Mouse (Mus musculus) A20 (cell line): ENCODE data around the gene Smok2a.
A peak's percentile ranks its signal among the peaks of the same experiment; 100 is the strongest.
"Not testable (repeated sequence)": the region's sequence is repeated elsewhere in the genome, so short reads cannot be mapped to it uniquely, and the experiment has no call there.

Experiments
- DNase-seq: peaks from one replicate; pipeline ENCODE4 v3.0.0-alpha.2; 2011; ENCODE audit warnings: low read depth, low spot score

The Smok2a gene

DNA sequence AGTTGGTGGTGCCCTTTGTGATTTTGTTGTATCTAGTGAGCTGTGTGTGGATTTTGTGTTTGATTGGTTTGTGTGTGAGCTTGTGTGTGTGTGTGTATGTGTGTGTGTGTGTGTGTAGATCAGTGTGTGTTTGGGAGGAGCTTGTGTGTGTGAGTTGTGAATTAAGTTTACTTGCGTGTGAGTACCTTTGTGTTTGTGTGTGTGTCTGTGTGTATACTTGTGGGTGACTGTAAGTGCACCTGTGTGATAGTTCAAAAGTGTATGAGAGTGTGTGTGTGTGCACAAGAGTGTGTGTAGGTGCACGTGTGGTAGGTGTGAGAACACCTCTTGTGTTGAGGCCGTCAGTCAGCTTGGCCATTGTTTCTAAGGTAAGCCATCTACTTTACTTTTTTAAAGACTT lies at the start of gene Smok2a:
Gene Smok2a (plus strand): TSS at position 301 of the 400 bp plus-strand sequence.
- no peak for DNase-seq

DNA sequence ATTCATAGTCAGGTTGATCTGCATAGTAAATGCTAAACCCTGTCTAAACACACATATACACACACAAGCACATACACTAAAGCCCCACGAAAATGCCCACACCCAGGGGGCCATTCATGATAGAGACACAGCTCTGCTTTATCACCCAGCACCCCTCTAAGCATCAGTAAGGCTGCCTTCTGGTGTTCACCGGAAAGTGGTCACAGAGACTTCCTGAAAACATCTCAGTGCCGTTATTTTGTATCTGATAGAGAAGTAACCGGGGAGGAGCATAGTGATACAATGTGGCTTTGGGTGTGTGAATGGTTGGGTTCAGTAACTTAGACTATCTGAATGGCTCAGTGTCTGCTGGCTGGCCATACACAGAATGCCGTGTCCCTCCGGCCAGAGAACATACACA lies 47.4 kb upstream of the Smok2a start:
- not testable (repeated sequence) for DNase-seq

DNA sequence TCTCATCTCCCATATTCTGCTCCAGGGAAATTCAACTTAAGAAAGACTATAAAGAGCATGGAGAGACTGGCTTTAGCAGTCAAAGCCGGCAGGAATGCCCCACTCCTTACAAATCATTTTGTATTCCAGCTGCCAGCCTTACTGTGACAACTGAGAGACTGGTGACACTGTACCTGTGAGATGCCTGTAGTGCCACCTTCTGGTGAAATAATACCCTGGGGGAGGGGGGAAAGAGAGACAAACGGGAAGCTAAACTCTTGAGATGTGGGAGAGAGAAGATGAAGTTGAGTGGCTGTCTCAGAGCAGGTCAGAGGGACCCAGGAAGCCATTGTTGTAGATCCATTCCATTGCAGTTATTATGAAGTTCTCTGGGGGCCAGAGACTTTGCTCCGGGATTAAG lies 47.0 kb upstream of the Smok2a start:
- DNase-seq = not testable (repeated sequence)

DNA sequence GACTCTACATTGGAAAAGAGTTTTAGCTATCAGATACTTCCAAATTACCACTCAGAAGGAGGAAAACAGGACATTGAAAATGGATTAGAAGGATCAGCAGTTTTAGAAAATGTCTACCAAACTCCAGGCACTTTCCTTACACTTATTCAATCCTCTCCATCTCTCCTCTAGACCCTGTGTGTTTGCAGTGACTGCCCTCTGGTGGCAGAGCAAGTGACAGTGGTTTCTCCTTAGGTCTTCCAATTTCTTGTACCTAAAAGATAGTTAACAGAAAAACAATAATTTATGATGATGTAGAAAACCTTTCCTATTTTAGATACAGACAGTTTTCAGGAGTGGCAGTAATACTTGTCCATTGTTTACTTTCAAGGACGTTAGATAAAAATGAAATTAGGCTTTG lies 45.4 kb upstream of the Smok2a start:
- DNase-seq = not testable (repeated sequence)

DNA sequence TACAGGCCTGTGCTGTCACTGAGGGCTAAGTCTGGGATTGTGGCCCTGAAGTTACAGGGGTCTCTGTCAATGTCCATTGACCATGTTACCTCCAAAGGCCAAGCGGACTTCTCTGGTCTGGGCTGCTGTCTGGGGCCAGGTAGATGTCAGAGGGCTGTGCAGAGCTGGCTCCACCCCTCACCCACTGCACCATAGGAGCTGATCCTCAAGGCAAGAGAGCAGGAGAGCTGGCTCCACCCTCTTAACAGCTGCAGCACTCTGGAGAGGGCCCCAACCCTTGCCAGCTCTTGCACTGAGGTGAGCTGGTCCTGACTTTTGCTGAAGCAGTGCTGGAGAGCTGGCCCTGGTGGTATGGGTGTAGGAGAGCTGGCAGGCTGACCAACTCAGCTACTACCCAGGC lies 43.2 kb upstream of the Smok2a start:
- DNase-seq = not testable (repeated sequence)

DNA sequence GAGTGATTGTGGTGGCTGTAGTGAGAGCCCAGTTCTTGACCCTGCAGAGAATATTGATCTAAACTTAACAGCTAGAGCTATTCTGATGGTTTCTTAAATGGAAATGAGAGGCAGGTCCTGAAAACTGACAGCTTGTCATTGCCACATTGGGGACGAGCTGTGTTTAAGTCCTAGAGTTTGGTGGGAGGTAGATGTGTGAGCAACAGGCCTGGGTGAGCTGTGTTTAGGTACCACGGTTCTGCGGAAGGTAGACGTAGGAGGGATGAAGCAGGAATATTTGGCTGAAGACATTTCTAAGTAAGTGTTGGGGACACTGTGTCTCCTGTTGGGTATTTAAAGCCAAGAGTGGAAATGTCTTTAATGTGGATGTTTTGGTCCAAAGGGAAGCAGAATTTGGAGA lies 42.0 kb upstream of the Smok2a start:
- DNase-seq = not testable (repeated sequence)

DNA sequence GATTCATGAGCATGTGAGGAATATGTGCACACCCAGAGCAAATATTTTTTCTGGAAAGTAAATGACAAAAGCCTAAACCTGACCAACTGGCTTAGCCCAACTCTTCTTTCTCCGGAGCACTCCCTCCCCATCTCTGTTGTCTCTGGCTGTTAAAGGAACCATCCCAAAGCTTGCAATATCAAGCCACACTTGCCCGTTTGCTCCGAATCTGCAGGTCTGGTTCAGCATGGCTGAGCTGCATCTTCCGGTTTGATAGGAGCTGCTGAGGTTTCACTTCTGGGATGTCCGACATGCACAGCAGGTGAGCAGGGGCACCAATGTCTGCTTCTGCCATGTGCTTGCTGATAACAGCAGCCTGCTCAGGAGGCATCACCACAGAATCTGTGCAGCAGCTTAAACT lies 40.5 kb upstream of the Smok2a start:
- DNase-seq = peak; percentile 62

DNA sequence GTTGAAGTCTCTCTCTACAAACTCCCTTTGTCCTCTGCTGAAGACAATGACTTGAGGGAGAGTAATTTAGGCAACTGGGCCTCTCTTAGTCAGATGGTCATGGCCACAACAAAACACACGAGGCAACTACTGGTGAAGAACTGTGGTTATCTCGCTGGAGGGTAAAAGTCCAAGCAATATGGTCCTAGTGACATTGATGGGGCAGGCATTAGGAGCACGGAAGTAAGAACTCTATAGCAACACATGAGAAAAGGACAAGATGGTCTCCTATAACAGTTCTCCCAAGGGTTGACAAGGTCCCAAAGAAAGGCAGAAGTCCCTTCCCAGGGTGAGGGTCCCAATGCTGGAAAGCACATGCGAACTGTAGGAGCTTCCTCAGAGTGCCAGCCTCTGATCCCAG lies 38.3 kb upstream of the Smok2a start:
- not testable (repeated sequence) for DNase-seq

DNA sequence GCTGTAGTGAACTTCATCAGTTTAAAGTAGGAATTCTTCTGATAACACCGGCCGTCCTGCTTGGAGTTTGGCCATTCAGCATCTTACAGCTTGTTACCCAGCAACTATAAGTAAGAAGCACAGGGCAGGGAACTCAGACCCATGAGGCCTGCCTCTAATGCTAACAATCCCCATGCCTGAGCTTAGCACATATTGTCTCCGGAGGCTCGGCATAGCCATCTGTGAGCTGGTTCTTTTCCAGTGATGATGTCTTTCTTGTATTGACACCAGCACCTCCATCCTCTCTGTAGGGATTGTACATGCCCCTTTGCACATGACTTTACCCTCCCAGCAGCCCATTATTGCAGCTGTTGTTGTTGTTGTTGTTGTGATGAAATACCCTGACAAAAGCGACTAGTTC lies 36.5 kb upstream of the Smok2a start:
- DNase-seq = not testable (repeated sequence)

DNA sequence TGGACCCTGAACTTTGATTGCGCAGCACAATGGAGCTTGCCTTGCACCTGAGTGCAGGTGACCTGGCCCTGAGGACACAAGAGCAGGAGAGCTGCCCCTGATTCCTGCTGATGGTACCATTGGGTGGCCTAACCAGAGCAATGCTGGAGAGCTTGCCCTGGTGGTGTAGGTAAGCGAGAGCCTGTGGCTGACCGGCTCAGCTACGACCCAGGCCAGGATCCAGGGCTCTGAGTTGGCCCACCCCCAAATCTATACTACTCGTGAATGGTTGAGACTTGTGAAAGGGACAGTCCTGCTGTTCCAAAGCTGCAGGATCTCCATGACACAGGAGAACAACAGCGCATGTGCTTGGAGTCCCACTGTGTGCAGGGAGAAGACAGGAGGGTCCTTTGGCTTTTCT lies 34.4 kb upstream of the Smok2a start:
- not testable (repeated sequence) for DNase-seq

DNA sequence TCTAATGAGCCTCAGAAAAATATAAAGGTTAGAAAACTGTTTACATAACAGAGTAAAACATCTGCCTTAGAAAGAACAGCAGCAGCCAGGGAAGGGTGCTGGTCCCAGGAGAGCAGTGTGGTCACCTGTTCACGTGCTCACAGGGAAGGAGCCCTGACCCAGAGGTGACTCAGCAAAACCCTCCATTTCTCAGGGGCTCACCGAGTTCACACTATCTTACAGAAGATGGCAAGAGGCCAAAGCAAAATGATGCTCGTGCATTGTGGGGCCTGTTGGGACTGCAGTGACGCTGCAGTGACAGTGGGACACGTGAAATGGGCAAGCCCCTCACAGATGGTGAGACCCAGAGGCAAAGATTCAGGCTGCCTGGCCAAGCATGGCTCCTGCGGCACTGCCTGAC lies 33.4 kb upstream of the Smok2a start:
- peak; percentile 75 for DNase-seq

DNA sequence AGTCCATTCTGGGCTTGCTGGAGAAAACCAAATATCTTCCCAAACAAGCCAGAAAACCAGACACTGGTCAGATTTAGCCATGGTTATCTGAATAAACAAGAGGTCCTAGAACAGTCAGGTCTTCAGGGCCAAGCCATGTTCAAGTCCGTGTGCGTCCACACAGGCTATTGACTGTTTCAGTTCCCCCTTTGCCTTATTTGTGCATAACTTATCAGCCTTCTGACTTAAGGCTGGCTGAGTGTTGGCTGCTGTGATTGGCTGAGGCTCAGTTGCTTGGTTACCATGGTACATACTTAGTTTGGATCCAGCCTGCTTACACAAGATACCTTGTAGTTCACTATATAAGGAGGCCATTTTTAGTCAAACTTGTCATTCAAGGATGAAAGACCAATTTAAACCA lies 32.1 kb upstream of the Smok2a start:
- DNase-seq = peak; percentile 91

DNA sequence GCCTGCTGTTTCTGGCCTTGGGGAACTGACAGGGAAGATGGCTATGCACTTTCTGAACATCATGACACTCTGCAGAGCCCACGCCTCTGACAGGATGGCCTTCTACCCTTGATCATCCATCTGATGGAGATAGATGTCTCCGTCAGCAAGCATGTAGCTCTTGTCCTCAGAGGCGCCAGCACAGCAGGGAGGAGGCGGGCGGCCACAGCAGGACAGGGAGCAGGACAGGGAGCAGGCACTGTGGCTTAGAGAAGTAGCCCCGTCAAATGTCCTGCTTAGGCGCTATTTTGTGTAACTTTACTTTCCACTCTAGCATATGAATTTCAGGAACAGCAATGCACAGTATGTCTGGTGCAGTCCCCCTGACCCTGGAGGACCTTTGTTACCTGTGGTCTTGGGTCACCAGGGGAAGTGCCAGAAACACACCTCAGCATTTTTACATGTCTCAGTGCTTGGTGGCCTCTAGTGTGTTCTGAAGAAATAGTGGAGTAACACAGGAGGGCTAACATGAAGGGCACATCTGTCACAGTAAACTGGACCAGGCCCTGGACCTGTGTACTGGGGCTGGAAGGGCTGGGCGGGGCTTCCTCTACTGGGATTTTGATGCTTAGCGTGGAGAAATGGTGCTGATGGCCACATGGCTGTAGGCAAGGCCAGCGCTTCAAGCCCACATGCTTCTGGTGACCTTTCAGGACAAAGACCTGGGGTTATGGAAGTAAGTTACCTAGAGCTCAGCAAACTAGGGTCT lies 30.0 kb upstream of the Smok2a start:
- DNase-seq = not testable (repeated sequence)

DNA sequence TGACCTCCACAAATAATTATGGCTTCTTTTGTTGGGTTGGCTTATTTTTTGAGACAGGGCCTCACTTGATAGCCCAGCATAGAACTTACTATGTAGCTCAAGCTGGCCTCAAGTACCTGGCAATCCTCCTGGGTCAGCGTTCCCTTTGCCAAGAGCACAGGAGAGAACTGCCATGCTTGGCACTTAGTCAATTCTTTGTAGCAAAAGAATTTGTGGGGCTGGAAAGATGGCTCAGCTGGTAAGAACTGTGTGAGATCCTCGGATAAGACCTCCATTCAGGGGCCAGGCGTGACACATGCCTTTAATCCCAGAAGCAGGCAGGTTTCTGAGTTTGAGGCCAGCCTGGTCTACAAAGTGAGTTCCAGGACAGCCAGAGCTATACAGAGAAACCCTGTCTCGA lies 24.5 kb upstream of the Smok2a start:
- DNase-seq = not testable (repeated sequence)

DNA sequence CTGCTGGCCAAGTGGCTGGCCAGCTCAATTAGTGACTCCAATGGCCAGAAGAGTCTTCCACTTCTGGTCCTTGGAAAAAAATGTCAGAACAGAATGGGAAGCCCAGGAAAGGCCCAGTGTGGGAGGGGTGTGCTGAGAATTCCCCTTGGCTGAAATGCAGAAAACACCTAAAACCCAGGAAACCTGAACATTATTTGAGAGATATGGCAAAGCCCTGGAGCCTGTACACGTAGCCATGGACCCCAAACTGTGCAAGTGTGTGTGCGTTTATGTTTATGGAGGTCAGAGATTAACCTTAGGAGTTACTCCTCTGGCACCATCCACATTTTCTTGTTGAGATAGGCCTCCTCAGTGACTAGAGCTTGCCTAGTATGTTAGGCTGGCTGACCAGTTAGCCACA lies 22.2 kb upstream of the Smok2a start:
- not testable (repeated sequence) for DNase-seq

DNA sequence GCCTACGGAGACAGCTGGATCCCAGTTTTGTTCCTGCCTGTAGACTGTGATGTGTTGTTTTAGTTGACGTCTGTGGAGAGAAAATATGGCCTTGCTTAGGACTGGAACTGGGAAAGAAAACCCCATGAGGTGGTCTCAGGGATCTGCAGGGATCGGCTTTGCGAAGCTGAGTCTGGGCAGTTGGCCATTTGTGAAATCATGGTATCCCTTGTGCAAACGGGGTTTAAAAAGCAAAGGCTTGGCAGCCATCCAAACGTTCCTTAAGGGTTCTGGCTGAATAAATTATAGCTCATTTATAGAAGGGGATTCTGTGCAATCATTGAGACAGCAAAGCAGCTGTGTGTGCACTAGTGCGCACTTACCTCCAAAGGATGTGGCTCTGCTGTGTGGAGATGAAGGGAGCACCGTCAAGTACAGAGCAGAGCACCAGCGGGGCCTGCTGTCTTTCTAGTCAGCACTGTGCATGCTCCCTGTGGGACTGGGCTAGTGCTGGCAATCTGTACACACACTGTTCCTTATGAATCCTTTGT lies 21.0 kb upstream of the Smok2a start:
- not testable (repeated sequence) for DNase-seq

DNA sequence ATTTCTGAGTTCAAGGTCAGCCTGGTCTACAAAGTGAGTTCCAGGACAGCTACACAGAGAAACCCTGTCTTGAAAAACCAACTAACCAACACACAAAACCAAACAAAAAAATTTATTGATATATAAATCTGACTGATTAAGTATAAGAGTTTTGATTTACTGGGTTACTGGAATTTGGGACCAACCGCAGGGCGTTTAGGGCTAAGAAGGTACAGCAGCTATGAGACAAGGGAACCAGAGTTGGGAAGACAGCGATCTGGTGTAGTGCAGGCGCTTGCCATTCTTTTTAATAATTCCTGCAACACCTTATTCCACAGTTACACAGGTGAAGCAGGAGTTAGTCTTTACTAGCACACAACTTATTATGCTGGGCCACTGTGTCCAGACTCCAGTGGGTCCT lies 19.4 kb upstream of the Smok2a start:
- not testable (repeated sequence) for DNase-seq

DNA sequence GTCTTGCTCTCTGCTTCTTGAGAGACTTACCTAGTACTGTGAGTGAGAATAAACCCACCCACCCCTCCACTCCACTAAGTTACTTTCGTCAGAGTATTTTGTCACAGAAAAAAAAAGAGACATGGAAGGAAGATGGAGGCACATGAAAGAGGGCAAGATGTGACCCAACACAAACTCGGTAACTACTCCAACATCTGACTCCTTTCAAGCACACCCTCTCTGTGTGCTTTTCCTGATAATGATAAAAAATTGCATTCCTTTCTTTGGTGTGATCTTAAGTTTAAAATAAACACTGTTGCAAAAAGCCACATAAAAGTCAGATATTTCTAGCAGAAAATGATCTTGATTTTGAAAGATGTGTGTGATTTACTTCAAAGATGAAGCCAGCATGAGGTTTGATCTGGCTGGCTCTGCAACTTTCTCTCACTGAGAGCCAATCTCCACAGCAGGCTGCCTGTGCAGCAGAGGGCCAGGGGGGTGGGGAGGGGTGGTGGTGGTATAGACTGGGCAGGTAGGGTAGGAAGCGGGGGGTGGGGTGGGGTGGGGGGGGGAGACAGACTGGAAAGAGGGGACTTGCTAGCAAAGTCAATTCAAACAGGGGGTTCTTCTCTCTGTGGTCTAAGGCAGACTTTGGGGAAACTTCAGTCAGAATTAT lies 18.4 kb upstream of the Smok2a start:
- not testable (repeated sequence) for DNase-seq

DNA sequence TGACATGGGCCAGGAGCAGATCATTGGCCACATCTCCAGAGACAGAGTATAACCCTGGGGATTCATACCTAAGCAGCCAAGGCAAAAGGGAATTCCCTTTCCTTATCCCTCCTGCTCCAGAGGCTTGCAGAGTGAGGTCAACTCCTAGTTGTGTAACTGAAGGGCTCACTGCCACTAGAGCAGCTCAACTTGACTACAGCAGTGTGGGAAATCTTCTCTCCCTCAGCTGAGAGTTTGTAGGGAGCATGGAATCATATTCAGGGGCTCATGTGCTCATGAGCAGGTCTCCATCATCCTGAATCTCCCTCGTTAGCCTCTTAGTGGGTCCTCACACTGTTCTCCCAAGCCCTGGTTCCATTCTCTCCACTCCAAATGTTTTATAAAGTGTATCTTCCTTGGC lies 15.7 kb upstream of the Smok2a start:
- not testable (repeated sequence) for DNase-seq

DNA sequence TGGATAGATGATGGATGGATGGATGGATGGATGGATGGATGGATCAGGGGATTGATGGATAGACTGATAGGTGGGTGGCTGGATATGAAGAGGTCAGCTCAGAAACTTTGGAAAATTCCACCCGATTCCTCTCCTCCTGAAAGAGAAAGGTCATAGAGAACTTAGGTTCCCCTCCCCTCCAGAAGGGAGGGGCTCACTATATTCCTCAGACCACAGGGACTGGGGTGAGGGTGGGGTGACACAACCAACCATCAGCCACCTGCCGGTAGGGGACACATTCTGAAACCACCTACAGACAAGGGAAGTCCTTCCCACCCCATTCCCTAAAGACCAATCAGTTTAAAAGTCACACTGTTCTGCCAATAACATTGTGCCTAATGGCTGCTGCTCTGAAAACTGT lies 14.5 kb upstream of the Smok2a start:
- DNase-seq = no peak

DNA sequence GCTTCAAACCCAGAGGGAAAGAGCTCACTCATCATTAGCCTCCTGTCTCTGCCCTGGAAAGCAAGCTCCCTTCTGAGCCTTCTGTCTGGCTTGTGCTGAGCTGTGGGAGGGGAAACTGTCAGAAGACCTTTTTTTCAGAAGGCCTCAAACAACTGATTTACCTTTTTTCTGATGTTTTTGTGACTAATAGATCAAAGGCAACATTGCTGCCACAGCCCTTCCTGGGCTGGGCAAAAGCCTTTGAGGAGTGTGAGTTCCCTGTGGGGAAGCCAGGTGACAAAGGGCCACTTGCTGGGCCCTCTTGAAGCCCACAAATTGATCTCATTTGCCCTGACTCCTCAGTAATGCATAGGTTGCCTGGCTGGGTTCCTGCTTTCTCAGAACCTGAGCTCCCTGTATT lies 12.5 kb upstream of the Smok2a start:
- DNase-seq = not testable (repeated sequence)

DNA sequence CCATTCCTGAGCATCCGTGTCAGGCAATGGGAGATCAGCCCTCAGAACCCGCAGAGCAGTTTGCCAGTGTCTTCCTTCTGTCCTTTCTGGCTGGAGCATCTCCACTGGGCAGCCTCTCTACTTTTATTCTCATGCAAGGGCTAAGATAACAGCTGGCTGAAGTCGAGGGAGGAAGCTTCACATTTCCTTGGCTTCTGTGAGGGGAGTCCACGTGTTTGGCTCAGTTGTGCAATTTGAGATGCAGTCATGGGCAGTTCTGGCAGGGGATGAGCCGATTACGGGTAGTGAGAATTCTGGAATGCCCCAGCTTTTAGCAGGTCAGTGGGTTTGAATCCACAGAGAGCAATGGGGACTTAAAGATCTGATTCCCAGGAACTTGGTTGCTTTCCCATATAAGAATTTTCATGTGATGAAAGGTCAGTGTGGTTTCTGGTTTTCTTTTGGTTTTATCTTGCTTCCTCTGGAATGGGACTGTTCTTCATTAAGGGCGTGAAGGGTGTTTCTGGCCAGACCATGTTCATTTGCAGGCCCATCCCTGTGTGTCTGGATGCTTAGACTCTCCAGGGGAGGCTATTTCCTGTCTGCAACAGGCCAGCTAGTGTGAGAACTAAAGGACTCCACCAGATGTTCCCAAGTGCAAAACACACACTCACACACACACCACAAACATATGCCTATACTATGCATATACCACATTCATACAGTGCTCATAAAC lies 8.7 kb upstream of the Smok2a start:
- DNase-seq = no peak
